Mouse (Mus musculus): ENCODE measurements around the gene Aoah.

- TF ChIP-seq CTCF (IDR thresholded peaks at IDR 0.05; ENCODE audit: low read depth, low read length): no peak
- TF ChIP-seq POLR2A (IDR thresholded peaks at IDR 0.05; ENCODE audit: borderline replicate concordance, low read depth, low read length): no peak
These were observed 62.0 kb downstream of the Aoah start for GRCm38 (mm10) chr13:20855893-20856292.
